Mouse (Mus musculus) testis, adult 2 months (tissue): ENCODE results near the gene Ly6g5c.

ENCODE experiments used
- CTCF ChIP-seq: fragments of 200-500 bp; IDR thresholded peaks from 2 replicates; pipeline ENCODE4 v1.5.1; 2012; ENCODE audit warnings: low read depth, mild to moderate bottlenecking, inconsistent platforms, low read length, moderate library complexity; ENCODE audit not compliant: control insufficient read depth, insufficient read depth, insufficient replicate concordance
- POLR2A ChIP-seq: fragments of 200-500 bp; IDR thresholded peaks from 2 replicates; pipeline ENCODE4 v1.6.1; 2012; ENCODE audit warnings: low read depth, mild to moderate bottlenecking, inconsistent platforms, low read length, moderate library complexity; ENCODE audit not compliant: control insufficient read depth

DNA sequence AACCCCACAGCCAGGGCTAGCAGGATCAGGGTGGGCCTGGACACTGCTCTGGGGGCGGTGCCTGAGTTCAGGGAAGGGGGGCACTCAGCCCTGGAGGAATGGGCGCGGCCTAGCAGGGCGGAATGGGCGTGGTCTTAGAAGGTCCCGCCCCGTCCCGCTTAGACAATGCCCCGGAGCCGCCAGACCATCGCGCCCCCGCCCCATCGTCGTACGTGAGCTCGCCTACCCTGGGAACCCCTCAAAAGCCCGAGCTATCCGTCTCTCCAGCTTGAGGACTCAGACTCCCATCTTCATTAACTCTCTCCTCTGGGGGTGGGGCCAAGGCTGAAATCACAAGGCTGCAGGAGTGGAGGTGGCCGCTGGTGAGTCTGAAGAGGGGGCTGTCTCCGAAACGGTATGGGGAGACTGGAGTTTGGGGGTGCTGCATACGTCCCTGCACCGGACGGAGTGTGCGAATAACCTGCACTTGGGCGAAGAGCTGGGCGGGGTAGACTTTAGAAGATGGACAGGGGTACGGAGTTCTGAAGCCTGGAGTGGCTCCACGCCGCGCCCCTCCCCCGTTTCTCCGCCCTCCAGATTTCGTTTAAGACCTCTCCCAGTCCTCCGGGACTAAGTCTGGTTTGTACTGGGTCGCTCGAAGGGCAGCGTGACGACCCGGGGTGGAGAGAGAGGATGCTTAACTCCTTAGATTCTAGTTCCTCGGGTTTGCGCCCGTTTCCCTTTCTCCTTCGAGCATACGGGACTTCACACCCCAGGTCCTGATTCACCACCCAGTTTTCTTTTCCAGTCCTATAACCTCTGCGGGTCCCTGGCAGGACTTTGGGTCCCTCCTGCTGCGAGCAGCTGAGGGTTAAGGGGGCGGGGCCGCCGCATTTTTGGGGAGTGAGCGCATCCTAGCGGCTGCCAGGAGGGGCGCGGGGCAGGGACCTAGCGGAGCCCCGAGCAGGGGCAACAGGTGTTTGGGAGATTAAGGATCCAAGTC, 48.9 kb upstream of the Ly6g5c start, which contains the start of gene Ddah2:
- TF ChIP-seq POLR2A, result no peak; the same call in 1 of the 2 replicates
- 0 out of 2 replicates have a peak, but pooled peaks have one; percentile 25 for TF ChIP-seq CTCF
